Mouse (Mus musculus) brain, embryonic 14.5 days (tissue): ENCODE measurements around the gene Siglec1.

Experiments
- CTCF ChIP-seq: fragments of 200-500 bp; IDR thresholded peaks from 2 replicates; pipeline ENCODE4 v1.5.1; 2012; ENCODE audit warnings: inconsistent platforms, mild to moderate bottlenecking, moderate library complexity, borderline replicate concordance; ENCODE audit not compliant: insufficient read depth, insufficient read length; ENCODE audit errors: extremely low read depth
- POLR2A ChIP-seq: fragments of 200-500 bp; IDR thresholded peaks from 2 replicates; pipeline ENCODE4 v1.6.1; 2012; ENCODE audit warnings: mild to moderate bottlenecking, inconsistent platforms, borderline replicate concordance; ENCODE audit not compliant: poor library complexity, insufficient read depth, insufficient read length, severe bottlenecking; ENCODE audit errors: extremely low read depth

DNA sequence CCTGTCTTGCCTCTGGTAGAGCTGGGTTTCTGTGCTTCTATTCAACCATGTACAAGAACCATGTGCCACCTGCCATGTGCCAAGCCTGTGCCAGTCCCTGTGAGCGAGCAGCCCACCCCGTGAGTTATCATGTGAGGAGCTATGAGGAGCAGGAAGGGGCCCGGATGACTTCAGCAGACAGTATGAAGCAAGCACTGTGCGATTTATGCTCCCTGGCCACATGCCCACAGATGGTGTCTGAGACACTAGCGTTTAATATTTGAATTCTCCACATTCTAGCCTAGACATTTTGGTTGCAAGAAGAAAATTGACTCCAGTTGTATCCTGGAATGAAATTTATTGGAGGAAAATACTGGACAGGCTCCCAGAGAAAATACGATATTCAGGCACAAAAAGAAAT lies 19.1 kb downstream of the Siglec1 start:
- TF ChIP-seq POLR2A (no peak), CTCF (no peak)
